Mouse (Mus musculus) fibroblast of lung, adult 2 months (primary cell): ENCODE results near the gene Cdk11b.
A peak's percentile ranks its signal among the peaks of the same experiment; 100 is the strongest.

Experiments
- DNase-seq: peaks from one replicate; pipeline ENCODE4 v3.0.0-alpha.2; 2011; ENCODE audit warnings: low read depth

Cdk11b gene

GRCm38 (mm10) chr4:155624338-155625291, at the start of gene Cdk11b:
Gene Cdk11b, plus strand, starts transcription at chr4:155624854.
- peak; percentile 97 for DNase-seq

GRCm38 (mm10) chr4:155574931-155575330, 49.7 kb upstream of the Cdk11b start:
- no peak for DNase-seq

GRCm38 (mm10) chr4:155575521-155575920, 49.1 kb upstream of the Cdk11b start:
- DNase-seq, result no peak

- no peak for DNase-seq
These were observed 47.5 kb upstream of the Cdk11b start for GRCm38 (mm10) chr4:155577132-155577531.

GRCm38 (mm10) chr4:155577741-155578140, 46.9 kb upstream of the Cdk11b start:
- no peak for DNase-seq

- DNase-seq, result no peak
These were observed 46.1 kb upstream of the Cdk11b start for GRCm38 (mm10) chr4:155578336-155579125.

- no peak for DNase-seq
These were observed 44.2 kb upstream of the Cdk11b start for GRCm38 (mm10) chr4:155580420-155580819.

- peak; percentile 46 for DNase-seq
These were observed 42.3 kb upstream of the Cdk11b start for GRCm38 (mm10) chr4:155582279-155582905.

GRCm38 (mm10) chr4:155589356-155589755, 35.3 kb upstream of the Cdk11b start:
- no peak for DNase-seq

- DNase-seq, result no peak
These were observed 33.5 kb upstream of the Cdk11b start for GRCm38 (mm10) chr4:155591012-155591719.

- DNase-seq, result no peak
These were observed 30.9 kb upstream of the Cdk11b start for GRCm38 (mm10) chr4:155593780-155594179.

GRCm38 (mm10) chr4:155595777-155596176, 28.9 kb upstream of the Cdk11b start:
- no peak for DNase-seq

GRCm38 (mm10) chr4:155596606-155597005, 28.0 kb upstream of the Cdk11b start:
- DNase-seq, result no peak

- DNase-seq, result no peak
These were observed 26.1 kb upstream of the Cdk11b start for GRCm38 (mm10) chr4:155598536-155598935.

- no peak for DNase-seq
These were observed 24.5 kb upstream of the Cdk11b start for GRCm38 (mm10) chr4:155599901-155600825.

- peak; percentile 64 for DNase-seq
These were observed 23.3 kb upstream of the Cdk11b start, which contains the start of gene Slc35e2 for GRCm38 (mm10) chr4:155601091-155601996. Gene Slc35e2, plus strand, starts transcription at chr4:155601416.

GRCm38 (mm10) chr4:155601997-155602456, 22.6 kb upstream of the Cdk11b start:
- DNase-seq, result no peak

GRCm38 (mm10) chr4:155602753-155603152, 21.9 kb upstream of the Cdk11b start:
- no peak for DNase-seq

GRCm38 (mm10) chr4:155603801-155604200, 20.9 kb upstream of the Cdk11b start:
- DNase-seq, result no peak
